Mouse (Mus musculus): ENCODE results near the gene Adarb2. TPM values are rescaled to one million over a fixed set of nuclear protein-coding genes. Genes with fewer than 3 reads are reported as not detected.

Adarb2 gene
- polyA plus RNA-seq, 1 experiment, result not detected

DNA sequence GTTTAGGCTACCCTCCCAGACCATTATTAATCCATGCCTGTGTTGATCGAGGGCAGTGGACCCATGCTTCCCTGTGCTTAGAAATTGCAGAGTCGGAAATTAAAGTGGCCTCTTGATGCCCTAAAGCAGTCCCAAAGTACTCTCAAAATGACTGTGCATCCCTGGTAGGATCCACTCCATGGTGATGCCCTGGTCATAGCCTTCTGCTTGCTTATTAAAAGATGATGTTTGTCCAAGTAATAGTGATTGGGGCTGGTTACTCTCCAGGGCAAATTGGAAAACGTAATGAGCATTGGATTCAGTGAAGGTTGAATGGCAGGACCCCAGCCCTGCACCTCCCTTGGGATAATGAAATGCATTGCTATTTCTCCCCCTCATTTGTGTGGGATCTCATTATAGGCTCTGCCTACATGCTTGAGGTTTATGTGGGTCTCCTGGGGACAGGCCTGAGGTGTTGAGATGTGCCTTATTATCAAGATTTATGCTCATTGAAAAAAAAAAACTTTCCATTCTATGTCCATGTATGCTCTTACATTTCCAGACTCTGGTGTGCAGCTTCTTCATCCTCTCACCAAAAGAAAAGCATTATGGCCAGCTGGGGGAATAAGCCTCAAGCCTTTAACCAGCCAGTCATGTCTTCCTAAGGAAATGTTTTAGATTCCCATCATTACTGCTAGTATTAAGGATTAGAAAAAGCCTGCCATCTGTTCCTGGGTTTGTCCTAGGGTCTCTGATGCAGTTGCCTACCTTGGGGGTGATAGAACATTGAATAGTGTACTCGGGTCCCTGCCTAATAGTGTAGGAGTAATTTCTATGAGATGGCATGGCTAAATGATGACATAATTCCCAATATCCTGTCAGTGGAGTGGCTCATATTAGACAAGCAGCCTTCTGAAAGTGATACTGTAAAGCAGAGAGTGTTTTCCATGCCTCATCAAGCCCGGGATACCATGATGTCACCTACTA, 208.0 kb downstream of the Adarb2 start:
- no peak overlapping the region for H3K4me3 ChIP-seq (replicated peaks)
- H3K9me3 ChIP-seq (ENCODE audit: control insufficient read depth, low read length), result no peaks in the 10 kb centered on the region
- H3K36me3 ChIP-seq (ENCODE audit: control insufficient read depth), result no peaks in the 10 kb centered on the region
- TF ChIP-seq TAL1 (IDR thresholded peaks at IDR 0.05; ENCODE audit: low read length) (no peak), GATA1 (IDR thresholded peaks at IDR 0.05; ENCODE audit: low read length) (no peak)
- H3K27me3 ChIP-seq (ENCODE audit: control insufficient read depth), result no peaks in the 10 kb centered on the region
- no peaks in the 10 kb centered on the region for H3K4me1 ChIP-seq (ENCODE audit: control insufficient read depth)

DNA sequence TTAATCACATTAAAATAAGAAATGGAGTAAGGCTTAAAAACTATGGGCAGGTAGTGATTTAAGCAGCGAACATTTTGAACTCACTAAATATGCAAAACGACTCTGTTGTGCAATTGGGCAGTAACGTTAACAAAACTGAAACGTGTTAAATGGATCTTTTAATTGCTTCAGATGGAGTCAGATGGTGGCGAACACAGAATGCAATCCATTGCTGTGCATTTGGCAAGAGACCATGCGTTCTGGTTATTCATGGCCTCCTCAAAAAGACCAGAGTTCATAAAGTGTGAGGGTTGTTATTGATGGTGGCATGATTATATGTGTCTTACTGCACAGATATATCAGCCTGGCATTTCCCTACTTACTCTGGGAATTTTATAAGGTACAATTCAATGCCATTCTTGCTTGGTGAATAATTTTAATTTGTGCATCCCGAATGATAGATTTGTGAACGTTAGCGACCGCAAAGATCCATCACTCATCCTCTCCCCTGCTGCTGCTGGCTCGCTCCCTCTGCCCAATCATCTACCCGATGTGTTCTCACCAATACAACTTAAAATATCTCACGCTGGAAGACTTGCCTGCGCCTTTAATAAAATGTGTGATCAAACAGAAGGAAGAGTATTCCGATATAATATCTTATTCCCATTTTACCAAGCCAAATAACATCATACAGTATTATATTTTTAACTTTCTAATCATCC, 221.5 kb downstream of the Adarb2 start:
- H3K4me3 ChIP-seq (replicated peaks), result no peak overlapping the region
- TF ChIP-seq GATA1 (IDR thresholded peaks at IDR 0.05; ENCODE audit: low read length) (no peak), TAL1 (IDR thresholded peaks at IDR 0.05; ENCODE audit: low read length) (no peak)

DNA sequence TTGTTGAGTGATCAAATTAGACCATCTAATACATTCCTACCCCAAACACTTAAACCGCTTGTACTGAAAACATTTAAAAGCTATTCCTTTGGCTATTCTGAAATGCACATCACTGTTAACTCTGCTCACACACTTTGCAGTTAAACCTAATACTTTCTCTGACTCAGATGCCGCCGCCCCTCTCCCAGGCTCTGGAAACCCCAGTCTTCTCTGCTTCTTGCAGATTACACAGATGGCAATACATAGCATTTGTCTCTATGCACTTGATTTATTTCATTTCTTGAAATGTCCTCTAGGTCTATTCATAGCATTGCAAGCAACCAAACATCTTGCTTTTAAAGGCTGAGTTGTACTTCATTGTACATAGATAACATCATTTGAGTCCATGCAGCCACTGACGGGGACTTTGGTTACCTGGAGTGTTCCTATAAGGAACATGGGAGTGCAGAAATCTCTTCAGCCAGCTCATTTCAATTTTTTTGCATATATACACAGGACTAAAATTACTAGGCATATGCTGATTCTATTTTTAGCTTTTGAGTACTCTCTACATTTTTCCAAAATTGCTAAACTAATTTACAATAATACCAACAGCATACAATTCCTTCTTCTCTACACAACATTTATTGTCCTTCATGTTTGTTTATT, 236.6 kb downstream of the Adarb2 start:
- Histone ChIP-seq H3K9me3 (ENCODE audit: control insufficient read depth, low read length) (no peaks in the 10 kb centered on the region), H3K36me3 (ENCODE audit: control insufficient read depth) (no peaks in the 10 kb centered on the region), H3K27me3 (ENCODE audit: control insufficient read depth) (no peaks in the 10 kb centered on the region), H3K4me1 (ENCODE audit: control insufficient read depth) (no peaks in the 10 kb centered on the region), H3K4me3 (replicated peaks) (no peak overlapping the region)
- TF ChIP-seq GATA1 (IDR thresholded peaks at IDR 0.05; ENCODE audit: low read length) (no peak), TAL1 (IDR thresholded peaks at IDR 0.05; ENCODE audit: low read length) (no peak)

More for the DNA sequence above, 221.5 kb downstream of the Adarb2 start:
- Histone ChIP-seq H3K27me3 (ENCODE audit: control insufficient read depth) (no peaks in the 10 kb centered on the region), H3K4me1 (ENCODE audit: control insufficient read depth) (no peaks in the 10 kb centered on the region), H3K9me3 (ENCODE audit: control insufficient read depth, low read length) (no peaks in the 10 kb centered on the region), H3K36me3 (ENCODE audit: control insufficient read depth) (no peaks in the 10 kb centered on the region)

DNA sequence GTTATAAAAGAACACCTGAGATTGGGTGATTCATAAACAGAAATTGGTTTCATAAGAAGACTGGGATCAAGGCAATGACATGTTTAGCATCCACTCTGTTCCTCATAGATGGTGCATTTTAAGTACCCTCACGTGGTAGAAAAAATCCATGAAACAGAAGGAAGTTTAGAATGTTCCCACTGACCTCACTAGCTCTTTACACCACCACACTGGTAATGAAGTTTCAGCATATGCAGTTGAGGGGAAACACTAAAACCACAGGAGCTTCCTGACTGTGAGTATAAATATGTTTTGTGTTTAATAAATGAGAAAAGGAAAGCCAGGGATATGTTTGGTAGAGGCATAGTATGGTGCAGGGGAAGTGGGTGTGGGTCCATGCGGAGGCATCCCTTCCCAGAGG, 242.7 kb downstream of the Adarb2 start:
- TF ChIP-seq GATA1 (IDR thresholded peaks at IDR 0.05; ENCODE audit: low read length) (no peak), TAL1 (IDR thresholded peaks at IDR 0.05; ENCODE audit: low read length) (no peak)
- Histone ChIP-seq H3K4me3 (replicated peaks) (no peak overlapping the region), H3K4me1 (ENCODE audit: control insufficient read depth) (no peaks in the 10 kb centered on the region), H3K36me3 (ENCODE audit: control insufficient read depth) (no peaks in the 10 kb centered on the region), H3K9me3 (ENCODE audit: control insufficient read depth, low read length) (no peaks in the 10 kb centered on the region; the same call in 1 of the 2 replicates), H3K27me3 (ENCODE audit: control insufficient read depth) (no peaks in the 10 kb centered on the region)

DNA sequence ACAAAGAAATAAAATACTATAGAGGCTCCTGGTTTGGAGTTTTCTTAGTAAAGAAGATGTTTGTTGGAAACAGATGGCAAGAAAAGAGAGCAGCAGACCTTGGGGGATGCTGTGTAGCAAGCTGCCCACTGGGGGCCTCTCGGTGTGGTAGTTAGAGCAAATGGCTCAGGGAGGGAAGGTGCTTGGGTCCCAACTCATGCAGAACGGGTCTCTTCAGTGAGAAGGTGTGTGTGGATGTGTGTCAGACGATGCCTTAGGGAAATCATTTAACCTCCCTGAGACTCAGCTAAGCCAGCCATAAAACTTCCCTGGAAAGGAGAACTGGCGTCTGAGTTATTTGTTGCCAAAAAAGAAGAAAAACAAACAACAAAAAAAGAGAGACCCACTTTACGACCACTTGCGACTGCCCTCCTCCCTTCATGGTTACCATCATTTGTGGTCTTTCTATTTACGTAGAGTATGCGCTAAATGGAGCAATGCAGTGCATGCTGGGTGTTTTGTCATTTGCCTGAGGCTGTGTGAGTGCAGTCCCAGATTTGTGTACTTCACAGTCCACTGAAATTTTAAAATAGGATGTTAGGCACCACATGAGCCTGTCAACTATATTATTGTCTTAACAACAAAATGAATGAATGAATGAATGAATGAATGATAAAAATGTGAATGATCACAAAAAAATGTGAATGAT, 245.7 kb downstream of the Adarb2 start:
- Histone ChIP-seq H3K4me3 (replicated peaks) (no peak overlapping the region), H3K4me1 (ENCODE audit: control insufficient read depth) (no peaks in the 10 kb centered on the region), H3K36me3 (ENCODE audit: control insufficient read depth) (no peaks in the 10 kb centered on the region), H3K27me3 (ENCODE audit: control insufficient read depth) (no peaks in the 10 kb centered on the region), H3K9me3 (ENCODE audit: control insufficient read depth, low read length) (no peaks in the 10 kb centered on the region; the same call in 1 of the 2 replicates)
- no peak for TF ChIP-seq TAL1 (IDR thresholded peaks at IDR 0.05; ENCODE audit: low read length)
- no peak for TF ChIP-seq GATA1 (IDR thresholded peaks at IDR 0.05; ENCODE audit: low read length)

DNA sequence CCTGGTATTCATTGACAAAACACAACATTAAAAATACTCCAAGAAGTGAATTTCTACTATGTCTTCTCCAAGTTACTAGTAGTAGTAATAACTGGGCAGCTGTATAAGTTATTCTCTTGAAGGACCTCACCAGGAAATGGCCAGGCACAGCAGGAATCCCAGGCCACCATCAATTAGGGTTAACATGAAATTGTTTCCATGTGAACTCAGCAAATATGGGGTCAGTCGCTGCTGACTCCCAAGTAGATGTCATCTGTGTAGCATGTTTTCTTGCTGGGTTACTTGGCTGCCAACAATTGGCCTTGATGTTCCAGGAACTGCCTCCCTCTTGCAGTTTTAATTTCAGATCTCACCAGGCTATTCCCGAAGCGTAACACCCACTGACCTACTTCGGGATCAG, 248.9 kb downstream of the Adarb2 start:
- H3K36me3 ChIP-seq (ENCODE audit: control insufficient read depth), result no peaks in the 10 kb centered on the region
- TF ChIP-seq TAL1 (IDR thresholded peaks at IDR 0.05; ENCODE audit: low read length) (no peak), GATA1 (IDR thresholded peaks at IDR 0.05; ENCODE audit: low read length) (no peak)
- H3K9me3 ChIP-seq (ENCODE audit: control insufficient read depth, low read length), result no peaks in the 10 kb centered on the region
- H3K4me1 ChIP-seq (ENCODE audit: control insufficient read depth), result no peaks in the 10 kb centered on the region
- no peaks in the 10 kb centered on the region for H3K27me3 ChIP-seq (ENCODE audit: control insufficient read depth)
- no peak overlapping the region for H3K4me3 ChIP-seq (replicated peaks)

DNA sequence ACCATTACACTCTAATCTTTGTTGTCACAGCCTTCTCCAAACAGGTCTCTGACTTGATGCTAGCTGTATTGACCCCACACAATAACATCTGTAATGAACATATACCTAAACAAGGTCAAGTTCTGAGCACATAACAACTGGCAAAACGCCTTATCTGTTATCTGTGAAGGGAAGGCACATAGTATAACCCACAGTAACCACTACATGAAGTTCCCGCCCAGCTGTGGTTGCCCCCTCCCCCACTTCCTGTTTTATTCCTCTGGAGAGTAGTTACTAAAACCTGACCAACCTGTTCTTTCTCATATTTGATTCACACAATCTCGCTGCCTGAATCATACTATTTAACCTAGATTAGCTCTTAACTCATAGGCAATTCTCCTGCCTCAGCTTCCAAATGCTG, 254.2 kb downstream of the Adarb2 start:
- Histone ChIP-seq H3K4me3 (replicated peaks) (no peak overlapping the region), H3K9me3 (ENCODE audit: control insufficient read depth, low read length) (no peaks in the 10 kb centered on the region), H3K36me3 (ENCODE audit: control insufficient read depth) (no peaks in the 10 kb centered on the region), H3K4me1 (ENCODE audit: control insufficient read depth) (no peaks in the 10 kb centered on the region), H3K27me3 (ENCODE audit: control insufficient read depth) (no peaks in the 10 kb centered on the region)
- TF ChIP-seq TAL1 (IDR thresholded peaks at IDR 0.05; ENCODE audit: low read length) (no peak), GATA1 (IDR thresholded peaks at IDR 0.05; ENCODE audit: low read length) (no peak)

DNA sequence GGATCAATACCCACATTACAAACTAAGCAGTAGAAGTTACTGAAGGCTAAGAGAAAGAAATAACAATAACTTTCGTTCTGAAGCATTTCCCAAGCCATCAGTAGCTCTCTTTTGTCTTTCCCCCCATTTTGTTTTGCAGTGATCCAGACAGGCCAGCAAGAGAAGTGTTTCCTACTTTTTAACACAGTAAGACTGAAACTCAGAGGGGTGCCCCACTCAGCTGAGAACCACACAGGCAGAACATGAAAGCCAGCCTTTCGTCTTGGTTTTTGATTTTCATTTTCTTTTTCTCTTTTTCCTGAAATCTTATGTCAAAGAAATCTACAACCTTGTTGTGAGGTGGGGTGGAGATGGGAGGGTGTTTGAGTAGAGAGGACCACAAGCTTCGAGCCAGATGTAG, 255.2 kb downstream of the Adarb2 start:
- H3K36me3 ChIP-seq (ENCODE audit: control insufficient read depth), result no peaks in the 10 kb centered on the region
- H3K9me3 ChIP-seq (ENCODE audit: control insufficient read depth, low read length), result no peaks in the 10 kb centered on the region
- H3K27me3 ChIP-seq (ENCODE audit: control insufficient read depth), result no peaks in the 10 kb centered on the region
- no peak overlapping the region for H3K4me3 ChIP-seq (replicated peaks)
- no peaks in the 10 kb centered on the region for H3K4me1 ChIP-seq (ENCODE audit: control insufficient read depth)
- no peak for TF ChIP-seq TAL1 (IDR thresholded peaks at IDR 0.05; ENCODE audit: low read length)
- no peak for TF ChIP-seq GATA1 (IDR thresholded peaks at IDR 0.05; ENCODE audit: low read length)
